Mouse (Mus musculus) liver, embryonic 13.5 days (tissue): ENCODE measurements around the gene Cish. TPM values are rescaled to one million over a fixed set of nuclear protein-coding genes. Genes with fewer than 3 reads are reported as not detected.
"Not testable (repeated sequence)": the region's sequence is repeated elsewhere in the genome, so short reads cannot be mapped to it uniquely, and the experiment has no call there.

Source experiments
- ATAC-seq: fragments of 200-750 bp; cut with Nextera tagmentation; 2 replicates; pipeline ENCODE4 v1.8.0; 2017; ENCODE audit warnings: low read depth, mild to moderate bottlenecking, moderate number of reproducible peaks, moderate library complexity
- DNase-seq: peaks from one replicate; pipeline ENCODE4 v3.0.0; 2022
- H3K27ac ChIP-seq: fragments of 300-500 bp; sonication (generic); 2 replicates; pipeline ENCODE4 v1.5.1; 2015; ENCODE audit warnings: moderate library complexity, mild to moderate bottlenecking, inconsistent platforms
- H3K27me3 ChIP-seq: fragments of 300-500 bp; sonication (generic); 2 replicates; pipeline ENCODE4 v1.6.1; 2015; ENCODE audit warnings: mild to moderate bottlenecking, inconsistent platforms
- H3K36me3 ChIP-seq: fragments of 300-500 bp; sonication (generic); 2 replicates; pipeline ENCODE4 v1.6.1; 2015; ENCODE audit warnings: mild to moderate bottlenecking, inconsistent platforms
- H3K4me1 ChIP-seq: fragments of 300-500 bp; sonication (generic); replicated peaks from 2 replicates; pipeline ENCODE4 v1.6.1; 2015; ENCODE audit warnings: inconsistent platforms
- H3K4me2 ChIP-seq: fragments of 300-500 bp; sonication (generic); 2 replicates; pipeline ENCODE4 v1.6.1; 2015; ENCODE audit warnings: inconsistent platforms, mild to moderate bottlenecking, moderate library complexity
- H3K4me3 ChIP-seq: fragments of 300-500 bp; sonication (generic); replicated peaks from 2 replicates; pipeline ENCODE4 v1.5.1; 2015; ENCODE audit warnings: mild to moderate bottlenecking, inconsistent platforms
- H3K9ac ChIP-seq: fragments of 300-500 bp; sonication (generic); 2 replicates; pipeline ENCODE4 v1.6.1; 2015; ENCODE audit warnings: mild to moderate bottlenecking, inconsistent platforms
- H3K9me3 ChIP-seq: fragments of 300-500 bp; sonication (generic); replicated peaks from 2 replicates; pipeline ENCODE4 v1.6.1; 2016; ENCODE audit warnings: inconsistent platforms
- WGBS: fragments of 180-500 bp; shearing (Covaris S2); methylation state at CpG from one replicate; pipeline ENCODE4 v1.1.7; 2015; ENCODE audit not compliant: insufficient replicate concordance; 5-methylcytosine and 5-hydroxymethylcytosine counted together
- polyA plus RNA-seq: library from polyadenylated mRNA; unstranded; fragments of >200 nt; fragmentation: Nextera tagmentation; extraction: Ambion mirVana; gene quantifications from 2 replicates; pipeline ENCODE4 v1.2.1, GENCODE M21; 2015

The Cish gene
- polyA plus RNA-seq, 1 experiment from 2014 or later: 10.7 TPM

GRCm38 (mm10) chr9:107300224-107300973 is 4.6 kb downstream of the Cish start:
- Histone ChIP-seq H3K36me3 (peaks cover 33% of the 10 kb centered on the region), H3K9ac (0 out of 2 replicates have a peak overlapping the region, but pooled peaks have one; percentile 51), H3K4me1 (peaks cover 93% of the 10 kb centered on the region), H3K27me3 (no peaks in the 10 kb centered on the region), H3K4me2 (0 out of 2 replicates have a peak overlapping the region, but pooled peaks have one; percentile 93), H3K27ac (0 out of 2 replicates have a peak overlapping the region, but pooled peaks have one; percentile 14), H3K4me3 (no peak overlapping the region), H3K9me3 (no peaks in the 10 kb centered on the region)
- ATAC-seq (no peak), DNase-seq (no peak)
- WGBS: 86% methylated on average over 30 of the region's 30 CpGs

DNA sequence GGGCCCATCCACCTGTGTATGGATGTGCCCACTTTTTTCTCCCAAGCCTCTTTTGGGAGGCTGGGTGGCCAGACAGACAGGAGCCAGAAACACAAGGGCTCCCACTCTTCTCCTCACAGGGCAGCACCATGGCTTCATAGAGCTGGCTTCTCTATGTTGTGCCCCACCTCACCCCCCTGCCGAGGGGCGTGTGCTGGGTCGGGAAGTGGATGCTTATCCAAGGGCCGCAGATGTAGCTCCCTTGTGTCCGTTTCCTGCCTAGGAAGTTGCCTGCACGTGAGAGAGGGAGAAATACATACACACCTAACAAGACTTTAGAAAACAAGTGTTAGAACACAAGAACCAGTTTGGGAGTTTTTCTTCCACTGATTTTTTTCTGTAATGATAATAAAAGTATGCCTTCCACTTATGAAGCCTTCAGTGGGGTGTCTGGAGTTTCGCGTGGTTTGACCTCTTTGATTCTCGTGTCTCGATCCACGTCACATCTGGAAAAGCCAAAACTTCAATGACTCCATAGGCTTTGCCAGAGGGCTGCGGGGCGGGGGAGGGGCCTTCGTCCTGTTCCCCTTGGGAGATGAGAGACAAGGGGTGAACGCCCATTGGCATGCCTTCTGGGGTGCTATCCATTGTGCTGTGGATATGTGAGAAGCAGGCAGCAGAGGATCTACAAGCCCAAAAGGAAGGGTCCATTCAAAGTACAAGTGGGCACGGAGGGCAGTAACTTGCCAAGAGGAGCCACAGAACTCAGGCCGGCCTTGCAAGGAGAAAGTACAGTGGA is 5.9 kb downstream of the Cish start:
- Histone ChIP-seq H3K27me3 (no peaks in the 10 kb centered on the region), H3K9me3 (no peaks in the 10 kb centered on the region), H3K36me3 (peaks cover 33% of the 10 kb centered on the region), H3K4me2 (peak overlapping the region; percentile 26), H3K9ac (peak overlapping the region; percentile 51), H3K4me1 (peaks cover 98% of the 10 kb centered on the region), H3K27ac (peak overlapping the region; percentile 66), H3K4me3 (no peak overlapping the region)
- WGBS: 54% methylated on average over 17 of the region's 17 CpGs
- ATAC-seq: no peak
- no peak for DNase-seq

DNA sequence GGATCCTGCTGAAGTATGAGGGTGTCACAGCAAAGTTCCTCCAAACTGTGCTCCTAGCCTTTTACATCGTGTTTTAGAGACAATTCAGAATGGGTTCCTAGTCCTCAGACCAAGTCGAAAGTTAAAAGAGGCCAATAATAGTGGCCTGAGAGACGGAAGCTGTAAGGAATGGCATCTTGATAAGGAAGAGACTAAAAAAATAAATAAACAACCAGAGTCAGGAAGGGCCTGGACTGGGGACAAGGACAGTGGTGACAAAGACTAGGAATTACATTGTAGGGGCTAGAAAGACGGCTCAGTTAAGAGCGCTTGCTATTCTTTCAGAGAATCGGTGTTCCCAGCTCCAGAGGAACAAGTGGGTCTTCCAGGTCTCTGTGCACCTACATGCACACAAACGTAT is 6.8 kb downstream of the Cish start:
- H3K27ac ChIP-seq: peak overlapping the region; percentile 66

DNA sequence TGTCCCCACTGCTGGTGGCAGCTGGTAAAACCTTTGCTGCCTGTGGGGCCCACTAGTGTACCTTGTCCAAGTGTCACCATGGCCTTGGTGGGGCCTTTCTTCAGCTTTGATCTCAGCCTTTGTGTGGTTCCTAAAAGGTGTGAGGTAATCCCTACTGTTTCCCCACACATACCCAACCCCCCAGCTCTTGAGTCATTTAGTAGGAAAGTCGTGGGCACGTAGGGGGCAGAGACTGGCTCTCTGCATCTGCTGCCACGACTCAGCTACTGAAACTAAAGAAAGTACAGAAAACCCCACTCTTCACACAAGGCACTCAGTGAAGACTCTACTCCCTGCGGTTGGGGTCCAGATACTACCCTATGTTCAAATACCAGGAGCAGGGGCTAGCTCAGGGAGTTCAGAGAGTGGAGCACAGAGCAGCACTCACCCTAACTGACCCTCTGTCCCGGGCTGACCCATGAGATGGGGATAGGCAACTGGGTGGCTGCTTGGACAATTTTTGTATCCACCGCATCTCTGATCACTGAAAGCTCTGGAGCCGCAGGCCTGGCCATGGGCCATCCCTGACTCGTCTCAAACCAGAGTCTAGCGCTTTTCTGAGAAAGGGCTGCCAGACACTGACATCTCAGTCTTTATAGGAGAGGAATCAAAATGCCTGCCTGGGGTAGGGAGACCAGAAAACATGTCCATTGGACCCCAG is 7.4 kb downstream of the Cish start:
- Histone ChIP-seq H3K9me3 (no peaks in the 10 kb centered on the region), H3K36me3 (peaks cover 33% of the 10 kb centered on the region), H3K9ac (0 out of 2 replicates have a peak overlapping the region, but pooled peaks have one; percentile 2), H3K4me2 (no peak overlapping the region), H3K27ac (peak overlapping the region; percentile 66), H3K4me3 (no peak overlapping the region), H3K4me1 (peaks cover 100% of the 10 kb centered on the region), H3K27me3 (no peaks in the 10 kb centered on the region)
- 77% methylated on average over 9 of the region's 9 CpGs for WGBS
- ATAC-seq (no peak), DNase-seq (no peak)

More for the DNA sequence above, 6.8 kb downstream of the Cish start:
- Histone ChIP-seq H3K9ac (no peak overlapping the region), H3K4me1 (peaks cover 100% of the 10 kb centered on the region), H3K36me3 (peaks cover 33% of the 10 kb centered on the region), H3K4me2 (no peak overlapping the region), H3K27me3 (no peaks in the 10 kb centered on the region), H3K9me3 (no peaks in the 10 kb centered on the region), H3K4me3 (no peak overlapping the region)
- WGBS: 68% methylated on average over 7 of the region's 7 CpGs
- ATAC-seq (no peak), DNase-seq (no peak)

DNA sequence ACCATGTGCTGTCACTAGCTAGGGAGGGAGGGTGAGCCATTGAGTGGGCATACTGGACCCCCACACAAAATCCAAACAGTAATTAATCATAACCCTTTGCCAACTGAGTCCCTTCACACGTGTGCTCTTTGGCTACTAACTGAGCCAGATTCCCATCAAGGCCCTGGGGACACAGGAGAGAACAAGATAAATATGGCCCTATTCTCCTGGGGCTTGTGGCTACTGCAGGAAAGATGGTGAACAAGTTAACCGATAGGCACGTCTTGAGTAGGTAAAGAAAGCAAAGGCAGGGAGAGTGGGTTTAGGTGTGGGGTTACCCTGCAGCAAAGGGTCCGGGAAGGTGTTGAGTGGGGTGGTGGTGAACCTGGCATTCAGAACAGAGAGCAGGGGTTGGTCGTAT is 8.1 kb downstream of the Cish start:
- no peak for ATAC-seq
- Histone ChIP-seq H3K9me3 (no peaks in the 10 kb centered on the region), H3K4me3 (no peak overlapping the region), H3K9ac (no peak overlapping the region), H3K4me2 (peak overlapping the region; percentile 50), H3K36me3 (peaks cover 33% of the 10 kb centered on the region), H3K27me3 (no peaks in the 10 kb centered on the region), H3K4me1 (peaks cover 100% of the 10 kb centered on the region), H3K27ac (peak overlapping the region; percentile 66)
- DNase-seq: no peak
- WGBS: 76% methylated on average over 5 of the region's 5 CpGs

GRCm38 (mm10) chr9:107304383-107304782 is 8.6 kb downstream of the Cish start:
- H3K4me2 ChIP-seq: peak overlapping the region; percentile 50
- peaks cover 100% of the 10 kb centered on the region for H3K4me1 ChIP-seq
- ATAC-seq (peak; percentile 73), DNase-seq (no peak)
- no peaks in the 10 kb centered on the region for H3K27me3 ChIP-seq
- 0 out of 2 replicates have a peak overlapping the region, but pooled peaks have one; percentile 11 for H3K4me3 ChIP-seq
- H3K9me3 ChIP-seq: no peaks in the 10 kb centered on the region
- H3K27ac ChIP-seq: peak overlapping the region; percentile 66
- WGBS: 51% methylated on average over 3 of the region's 3 CpGs
- H3K36me3 ChIP-seq: peaks cover 33% of the 10 kb centered on the region
- 0 out of 2 replicates have a peak overlapping the region, but pooled peaks have one; percentile 3 for H3K9ac ChIP-seq

- no peak for DNase-seq
- Histone ChIP-seq H3K4me1 (peaks cover 94% of the 10 kb centered on the region), H3K27me3 (no peaks in the 10 kb centered on the region), H3K4me3 (no peak overlapping the region), H3K36me3 (peaks cover 29% of the 10 kb centered on the region), H3K9ac (no peak overlapping the region), H3K27ac (peak overlapping the region; percentile 51), H3K4me2 (no peak overlapping the region), H3K9me3 (no peaks in the 10 kb centered on the region)
- 79% methylated on average over 4 of the region's 4 CpGs for WGBS
- no peak for ATAC-seq
Measured at GRCm38 (mm10) chr9:107305012-107305411, 9.2 kb downstream of the Cish start.

- no peaks in the 10 kb centered on the region for H3K27me3 ChIP-seq
- peaks cover 87% of the 10 kb centered on the region for H3K4me1 ChIP-seq
- H3K27ac ChIP-seq: peak overlapping the region; percentile 51
- no peaks in the 10 kb centered on the region for H3K9me3 ChIP-seq
- H3K36me3 ChIP-seq: peaks cover 21% of the 10 kb centered on the region
- no peak for DNase-seq
- ATAC-seq: no peak
- H3K9ac ChIP-seq: no peak overlapping the region
- no peak overlapping the region for H3K4me2 ChIP-seq
- WGBS: 68% methylated on average over 13 of the region's 13 CpGs
- no peak overlapping the region for H3K4me3 ChIP-seq
Measured at GRCm38 (mm10) chr9:107305601-107306542, 10.0 kb downstream of the Cish start.

GRCm38 (mm10) chr9:107306673-107307072 is 10.8 kb downstream of the Cish start:
- H3K4me3 ChIP-seq, H3K4me2 ChIP-seq, ATAC-seq, H3K27me3 ChIP-seq, H3K9me3 ChIP-seq, DNase-seq: not testable (repeated sequence)
- WGBS: 87% methylated on average over 1 of the region's 1 CpGs
- Histone ChIP-seq H3K4me1 (peaks cover 87% of the 10 kb centered on the region), H3K27ac (peak overlapping the region; percentile 78), H3K9ac (0 out of 2 replicates have a peak overlapping the region, but pooled peaks have one; percentile 64), H3K36me3 (peaks cover 13% of the 10 kb centered on the region)
